Mouse (Mus musculus): ENCODE data around the gene Xndc1. TPM values are rescaled to one million over a fixed set of nuclear protein-coding genes. Genes with fewer than 3 reads are reported as not detected.

Xndc1 gene
- polyA plus RNA-seq, 1 experiment = 13.2 TPM

DNA sequence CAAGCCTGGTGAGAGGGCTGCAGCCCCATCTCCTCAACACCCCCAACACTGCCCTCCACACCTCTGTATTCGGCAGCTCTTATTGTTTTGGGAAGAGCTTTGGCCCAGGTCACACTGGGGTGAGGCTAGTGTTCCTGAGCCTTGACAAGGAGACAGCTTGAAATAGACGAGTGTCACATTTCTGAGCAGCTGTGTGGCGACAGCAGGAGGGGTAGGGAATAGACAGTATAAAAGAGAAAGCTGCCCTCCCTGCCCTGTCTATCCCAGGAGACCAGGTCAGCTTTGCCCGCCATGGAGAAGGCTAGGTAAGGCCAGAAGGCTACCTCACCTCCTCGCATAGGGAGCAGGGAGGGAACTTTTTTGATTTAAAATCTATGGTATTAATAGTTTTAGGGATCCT lies 36.2 kb downstream of the Xndc1 start, which contains the start of gene Art1:
Gene Art1 (plus strand): TSS at position 257 of the 400 bp plus-strand sequence.
- no peak within 1 kb of the TSS for H3K4me3 ChIP-seq (ENCODE audit: insufficient read depth, low read depth, low read length)
- no peaks in the 10 kb centered on the region for H3K36me3 ChIP-seq (ENCODE audit: control insufficient read depth, insufficient read depth, low read length)
- H3K4me1 ChIP-seq (ENCODE audit: control insufficient read depth, insufficient read depth, low read length) = peaks cover 4% of the 10 kb centered on the region; the same call in 1 of the 2 replicates
- no peak for DNase-seq
- no peaks in the 10 kb centered on the region for H3K27me3 ChIP-seq (replicated peaks; ENCODE audit: control insufficient read depth, insufficient read depth, low read length)
- no peak within 1 kb of the TSS for H3K27ac ChIP-seq (ENCODE audit: insufficient read depth, low read depth, low read length)
- no peak for TF ChIP-seq POLR2A (IDR thresholded peaks at IDR 0.05; ENCODE audit: low read depth, low read length)
- no peak for TF ChIP-seq CTCF (conservative IDR thresholded peaks at IDR 0.05; ENCODE audit: insufficient read depth, insufficient read length, low read depth, low read length)
- 84% methylated on average over 5 of the region's 5 CpGs for WGBS

DNA sequence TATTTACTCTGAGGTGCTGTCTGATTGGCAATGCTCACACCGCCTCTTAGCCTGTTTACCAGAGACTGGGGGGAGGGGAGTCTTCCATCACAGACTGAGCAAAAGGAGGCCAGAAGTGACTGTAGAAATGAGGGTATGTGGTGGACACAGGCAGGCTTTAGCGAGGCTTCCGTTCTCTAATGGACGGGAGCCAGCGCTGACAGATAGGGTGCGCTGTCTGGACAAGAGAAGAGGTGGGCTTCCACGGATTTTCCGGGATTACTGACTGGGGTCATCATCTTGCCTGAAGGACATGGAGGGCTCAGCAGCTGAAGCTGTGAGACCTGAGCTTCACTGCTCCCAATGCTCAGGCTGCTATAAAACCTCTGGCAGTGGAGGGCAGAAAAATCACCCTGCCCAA lies 36.9 kb downstream of the Xndc1 start:
- TF ChIP-seq POLR2A (IDR thresholded peaks at IDR 0.05; ENCODE audit: low read depth, low read length) (no peak), CTCF (conservative IDR thresholded peaks at IDR 0.05; ENCODE audit: insufficient read depth, insufficient read length, low read depth, low read length) (no peak)
- H3K36me3 ChIP-seq (ENCODE audit: control insufficient read depth, insufficient read depth, low read length) = no peaks in the 10 kb centered on the region
- H3K4me3 ChIP-seq (ENCODE audit: insufficient read depth, low read depth, low read length) = no peak overlapping the region
- 81% methylated on average over 8 of the region's 8 CpGs for WGBS
- no peak for DNase-seq
- H3K27me3 ChIP-seq (replicated peaks; ENCODE audit: control insufficient read depth, insufficient read depth, low read length) = no peaks in the 10 kb centered on the region
- peaks cover 4% of the 10 kb centered on the region; the same call in 1 of the 2 replicates for H3K4me1 ChIP-seq (ENCODE audit: control insufficient read depth, insufficient read depth, low read length)
- H3K27ac ChIP-seq (ENCODE audit: insufficient read depth, low read depth, low read length) = no peak overlapping the region

DNA sequence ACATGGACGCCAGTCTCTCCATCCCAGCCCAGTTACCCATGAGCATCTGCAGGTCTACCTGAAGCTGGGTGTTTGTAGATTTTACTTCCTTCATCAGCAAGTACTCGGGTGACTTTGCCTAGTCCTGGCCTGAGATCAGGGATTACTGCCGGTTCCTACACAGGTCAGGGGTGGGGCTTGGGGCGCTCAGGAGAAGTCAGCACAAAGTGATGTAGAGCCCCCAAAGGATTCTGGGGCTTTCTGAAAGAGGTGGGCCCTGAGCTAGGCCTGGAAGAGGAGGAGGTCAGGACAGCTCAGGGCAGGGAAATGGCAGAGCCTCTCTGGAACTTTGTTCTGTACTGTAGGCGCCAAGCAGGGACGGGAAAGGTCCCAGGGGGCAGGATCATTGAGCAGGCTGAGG lies 37.4 kb downstream of the Xndc1 start:
- 66% methylated on average over 6 of the region's 6 CpGs for WGBS
- Histone ChIP-seq H3K4me3 (ENCODE audit: insufficient read depth, low read depth, low read length) (no peak overlapping the region), H3K27me3 (replicated peaks; ENCODE audit: control insufficient read depth, insufficient read depth, low read length) (no peaks in the 10 kb centered on the region), H3K27ac (ENCODE audit: insufficient read depth, low read depth, low read length) (no peak overlapping the region), H3K36me3 (ENCODE audit: control insufficient read depth, insufficient read depth, low read length) (no peaks in the 10 kb centered on the region), H3K4me1 (ENCODE audit: control insufficient read depth, insufficient read depth, low read length) (peaks cover 4% of the 10 kb centered on the region; the same call in 1 of the 2 replicates)
- DNase-seq = peak; percentile 15
- TF ChIP-seq CTCF (conservative IDR thresholded peaks at IDR 0.05; ENCODE audit: insufficient read depth, insufficient read length, low read depth, low read length) = no peak

DNA sequence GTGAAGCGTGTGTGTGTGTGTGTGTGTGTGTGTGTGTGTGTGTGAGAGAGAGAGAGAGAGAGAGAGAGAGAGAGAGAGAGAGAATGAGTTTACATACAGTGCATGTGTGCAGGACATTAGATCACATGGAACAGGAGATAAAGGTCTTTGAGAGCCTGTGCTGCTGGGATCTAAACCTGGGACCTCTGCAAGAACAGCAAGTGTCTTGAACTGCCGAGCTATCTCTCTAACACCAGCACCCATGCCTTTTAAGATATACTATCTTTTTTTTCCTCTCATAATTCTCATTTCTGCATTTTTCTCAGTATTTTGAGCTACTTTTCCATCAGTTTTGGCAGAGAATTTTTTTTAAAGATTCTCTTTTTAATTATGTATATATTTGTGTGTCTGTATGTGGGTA lies 38.2 kb downstream of the Xndc1 start:
- Histone ChIP-seq H3K36me3 (ENCODE audit: control insufficient read depth, insufficient read depth, low read length) (no peaks in the 10 kb centered on the region), H3K4me1 (ENCODE audit: control insufficient read depth, insufficient read depth, low read length) (peaks cover 4% of the 10 kb centered on the region; the same call in 1 of the 2 replicates), H3K4me3 (ENCODE audit: insufficient read depth, low read depth, low read length) (no peak overlapping the region), H3K27ac (ENCODE audit: insufficient read depth, low read depth, low read length) (no peak overlapping the region), H3K27me3 (replicated peaks; ENCODE audit: control insufficient read depth, insufficient read depth, low read length) (no peaks in the 10 kb centered on the region)
- WGBS = 86% methylated on average over 2 of the region's 2 CpGs
- no peak for TF ChIP-seq POLR2A (IDR thresholded peaks at IDR 0.05; ENCODE audit: low read depth, low read length)
- TF ChIP-seq CTCF (conservative IDR thresholded peaks at IDR 0.05; ENCODE audit: insufficient read depth, insufficient read length, low read depth, low read length) = no peak
- no peak for DNase-seq

DNA sequence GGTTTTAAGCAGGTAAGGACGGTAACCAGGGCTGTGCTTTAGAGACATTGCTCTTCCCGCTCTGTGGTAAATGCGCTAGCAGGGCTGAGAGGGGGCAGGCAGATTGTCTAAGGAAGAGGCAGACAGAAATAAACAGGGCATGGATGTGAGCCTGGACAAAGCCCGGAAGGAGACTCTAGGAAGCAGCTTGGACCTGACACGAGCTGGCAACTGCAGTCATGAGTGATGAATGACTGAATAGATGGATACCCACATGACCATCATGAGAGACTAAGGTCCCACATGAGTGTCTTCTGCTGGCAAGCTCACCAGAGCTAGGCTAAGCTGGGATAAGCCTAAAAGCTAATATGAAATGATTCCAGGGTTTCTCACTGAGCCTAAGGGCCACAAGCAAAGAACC lies 38.8 kb downstream of the Xndc1 start:
- Histone ChIP-seq H3K4me1 (ENCODE audit: control insufficient read depth, insufficient read depth, low read length) (peaks cover 4% of the 10 kb centered on the region; the same call in 1 of the 2 replicates), H3K27me3 (replicated peaks; ENCODE audit: control insufficient read depth, insufficient read depth, low read length) (no peaks in the 10 kb centered on the region), H3K27ac (ENCODE audit: insufficient read depth, low read depth, low read length) (no peak overlapping the region), H3K36me3 (ENCODE audit: control insufficient read depth, insufficient read depth, low read length) (no peaks in the 10 kb centered on the region), H3K4me3 (ENCODE audit: insufficient read depth, low read depth, low read length) (no peak overlapping the region)
- peak; percentile 14 for DNase-seq
- no peak for TF ChIP-seq POLR2A (IDR thresholded peaks at IDR 0.05; ENCODE audit: low read depth, low read length)
- TF ChIP-seq CTCF (conservative IDR thresholded peaks at IDR 0.05; ENCODE audit: insufficient read depth, insufficient read length, low read depth, low read length) = no peak
- WGBS = 69% methylated on average over 5 of the region's 5 CpGs

DNA sequence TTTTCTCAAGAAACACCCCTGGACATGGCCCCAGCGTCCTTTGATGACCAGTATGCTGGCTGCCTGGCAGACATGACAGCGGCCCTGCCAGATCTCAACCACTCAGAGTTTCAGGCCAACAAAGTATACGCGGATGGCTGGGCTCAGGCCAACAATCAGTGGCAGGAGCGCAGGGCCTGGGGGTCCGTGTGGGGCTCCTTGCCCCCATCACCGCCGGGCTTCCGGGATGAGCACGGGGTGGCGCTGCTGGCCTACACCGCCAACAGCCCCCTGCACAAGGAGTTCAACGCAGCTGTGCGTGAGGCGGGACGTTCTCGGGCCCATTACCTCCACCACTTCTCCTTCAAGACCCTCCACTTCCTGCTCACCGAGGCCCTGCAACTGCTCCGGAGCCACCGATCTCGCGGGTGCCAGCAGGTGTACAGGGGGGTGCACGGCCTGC lies 41.4 kb downstream of the Xndc1 start:
- Histone ChIP-seq H3K4me1 (ENCODE audit: control insufficient read depth, insufficient read depth, low read length) (no peaks in the 10 kb centered on the region), H3K36me3 (ENCODE audit: control insufficient read depth, insufficient read depth, low read length) (no peaks in the 10 kb centered on the region), H3K27ac (ENCODE audit: insufficient read depth, low read depth, low read length) (no peak overlapping the region), H3K27me3 (replicated peaks; ENCODE audit: control insufficient read depth, insufficient read depth, low read length) (no peaks in the 10 kb centered on the region), H3K4me3 (ENCODE audit: insufficient read depth, low read depth, low read length) (no peak overlapping the region)
- WGBS = 30% methylated on average over 23 of the region's 23 CpGs
- DNase-seq = no peak
- no peak for TF ChIP-seq CTCF (conservative IDR thresholded peaks at IDR 0.05; ENCODE audit: insufficient read depth, insufficient read length, low read depth, low read length)
- no peak for TF ChIP-seq POLR2A (IDR thresholded peaks at IDR 0.05; ENCODE audit: low read depth, low read length)

DNA sequence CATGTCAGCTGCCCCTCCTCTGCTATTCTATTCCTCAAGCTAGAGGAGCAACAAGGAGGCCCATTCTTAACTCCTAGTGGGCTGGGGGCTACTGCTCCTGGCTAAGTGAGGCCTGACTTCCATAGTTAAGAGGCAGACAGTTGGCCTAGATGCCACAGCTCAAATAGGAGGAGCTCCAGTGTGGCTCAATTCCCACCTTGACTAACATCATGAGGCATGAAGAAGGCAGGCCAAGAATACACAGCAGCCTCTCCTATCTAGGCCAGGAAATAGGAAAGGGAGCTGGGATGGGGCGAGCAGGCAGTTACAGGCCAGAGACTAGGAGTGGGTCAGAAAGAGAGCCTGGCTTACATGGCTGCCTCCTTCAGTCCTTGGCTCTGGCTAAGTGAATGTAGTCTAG lies 42.9 kb downstream of the Xndc1 start:
- Histone ChIP-seq H3K4me1 (ENCODE audit: control insufficient read depth, insufficient read depth, low read length) (no peaks in the 10 kb centered on the region), H3K36me3 (ENCODE audit: control insufficient read depth, insufficient read depth, low read length) (no peaks in the 10 kb centered on the region), H3K27me3 (replicated peaks; ENCODE audit: control insufficient read depth, insufficient read depth, low read length) (no peaks in the 10 kb centered on the region), H3K4me3 (ENCODE audit: insufficient read depth, low read depth, low read length) (no peak overlapping the region), H3K27ac (ENCODE audit: insufficient read depth, low read depth, low read length) (no peak overlapping the region)
- WGBS = 94% methylated on average over 1 of the region's 1 CpGs
- TF ChIP-seq CTCF (conservative IDR thresholded peaks at IDR 0.05; ENCODE audit: insufficient read depth, insufficient read length, low read depth, low read length) = no peak
- TF ChIP-seq POLR2A (IDR thresholded peaks at IDR 0.05; ENCODE audit: low read depth, low read length) = no peak
- no peak for DNase-seq

Measured in kidney, adult 2 months (tissue).